Mouse (Mus musculus) cerebellum, adult 2 months (tissue): Measurements from ENCODE around the gene Ppfibp2.

ENCODE experiments used
- CTCF ChIP-seq: fragments of 200-500 bp; IDR thresholded peaks from 2 replicates; pipeline ENCODE4 v1.5.1; 2011; ENCODE audit warnings: low read depth, mild to moderate bottlenecking, control low read depth, low read length, moderate library complexity, borderline replicate concordance; ENCODE audit not compliant: insufficient read depth
- POLR2A ChIP-seq: fragments of 200-500 bp; IDR thresholded peaks from 2 replicates; pipeline ENCODE4 v1.6.1; 2011; ENCODE audit warnings: low read length, control low read depth, borderline replicate concordance; ENCODE audit not compliant: insufficient read depth

DNA sequence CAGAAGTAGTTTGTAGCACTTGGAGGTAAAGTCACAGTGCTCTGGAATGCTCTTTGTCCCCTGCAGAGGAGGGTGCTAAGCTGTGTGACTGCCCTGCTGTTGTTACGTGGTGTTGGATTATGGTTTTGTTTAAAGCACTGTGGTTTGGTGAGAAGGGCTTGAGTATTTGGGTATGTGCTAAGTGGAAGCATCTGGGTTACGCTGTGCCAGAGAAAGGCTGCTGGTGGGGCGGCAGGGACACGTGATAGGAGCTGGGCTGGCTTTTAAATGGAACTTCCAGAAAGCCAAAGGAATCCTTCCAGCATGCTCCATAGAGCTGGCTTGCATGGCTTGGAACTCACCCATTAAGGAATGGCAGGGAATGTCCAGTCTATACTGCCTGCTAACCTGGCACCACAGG lies 24.2 kb downstream of the Ppfibp2 start:
- TF ChIP-seq CTCF: no peak
- TF ChIP-seq POLR2A: no peak
